ENCODE assay signal across 14 mouse cellular contexts in the genomic region with DNA sequence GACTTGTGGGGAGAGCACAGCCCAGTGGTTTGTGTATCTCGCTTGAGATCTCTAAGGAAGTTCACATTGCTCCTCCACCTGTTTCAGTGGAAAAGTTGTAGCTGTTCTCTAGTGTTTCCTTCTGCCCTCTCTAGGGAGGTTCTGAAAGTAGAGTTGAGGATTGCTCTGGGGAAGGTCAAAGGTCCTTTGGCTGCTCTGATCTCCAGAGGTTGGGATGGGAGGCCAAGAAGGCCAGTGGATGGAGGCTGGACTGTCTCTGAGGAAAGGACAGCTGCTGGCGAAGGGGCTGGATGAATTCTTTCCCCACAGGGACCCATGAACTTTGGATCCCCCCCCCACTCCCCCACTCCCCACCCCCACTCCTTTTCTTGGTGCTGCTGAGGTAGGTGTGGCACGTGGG. TPM values are rescaled to one million over a fixed set of nuclear protein-coding genes. Genes with fewer than 3 reads are reported as not detected.
DNase-seq lines count a peak whose midpoint lies in the region; ATAC-seq and TF ChIP-seq lines count a peak whose summit lies in the region.
"Had no signal": no experiment of that assay in that cellular context is flagged by ENCODE, and none has a peak within 500 bp of the region (broad histone marks: within the 10 kb centered on the region; RNA-seq: fewer than 3 reads in every experiment).

No protein-coding gene starts in this region.

- H3K4me1 ChIP-seq in heart, adult 2 months (ENCODE audit: control insufficient read depth, insufficient read depth, low read length) = peaks cover 27% of the 10 kb centered on the region
- H3K4me1 ChIP-seq in intestine, embryonic 15.5 days (replicated peaks) = peaks cover 68% of the 10 kb centered on the region
- H3K4me1 ChIP-seq in hindbrain, embryonic 10.5 days (replicated peaks) = peaks cover 16% of the 10 kb centered on the region

- ATAC-seq in intestine, embryonic 15.5 days = no peak
- ATAC-seq: inflammation-experienced regulatory T-cells, adult 6 months; liver, embryonic 12.5 days had no signal

- DNase-seq in heart, adult 2 months = peak in 1 of 2 experiments; percentile 44
- no peak for DNase-seq in heart, adult 8-10 months (ENCODE audit: low spot score)
- DNase-seq in kidney, postnatal 36 days = peak; percentile 65 to 78
- no peak for DNase-seq in hindbrain, embryonic 10.5 days (ENCODE audit: low spot score)
- no peak for DNase-seq in urinary bladder, adult 18-20 months (ENCODE audit: low spot score in 2 of 2)
- DNase-seq: B cell, adult 2 months; cerebellum, adult 11 months; thymus, postnatal 25 days had no signal

- no peak for TF ChIP-seq EP300 in heart, adult 2 months (IDR thresholded peaks at IDR 0.05; ENCODE audit: insufficient read depth, low read depth, low read length)

- H3K9me3 ChIP-seq in intestine, embryonic 15.5 days = no peaks in the 10 kb centered on the region
- H3K9me3 ChIP-seq in hindbrain, embryonic 10.5 days = no peaks in the 10 kb centered on the region
- H3K9me3 ChIP-seq: forebrain, embryonic 12.5 days; liver, embryonic 12.5 days; neural tube, embryonic 13.5 days had no signal

- TF ChIP-seq CTCF in heart, adult 2 months (IDR thresholded peaks at IDR 0.05) = no peak
- TF ChIP-seq CTCF in C2C12 (IDR thresholded peaks at IDR 0.05; ENCODE audit: control insufficient read depth, insufficient read depth, insufficient read length) = no peak

- no peak overlapping the region for H3ac ChIP-seq in C2C12 (ENCODE audit: control insufficient read depth, insufficient read length, low read depth)

- H3K79me2 ChIP-seq in heart, adult 2 months (replicated peaks; ENCODE audit: control insufficient read depth, insufficient read depth, low read length) = peaks cover 2% of the 10 kb centered on the region; the same call in 1 of the 2 replicates
- peaks cover 92% of the 10 kb centered on the region for H3K79me2 ChIP-seq in C2C12 (ENCODE audit: control insufficient read depth, insufficient read depth)

- H3K4me3 ChIP-seq in heart, adult 2 months = no peak overlapping the region
- H3K4me3 ChIP-seq in C2C12 (ENCODE audit: insufficient read depth, poor library complexity, severe bottlenecking) = no peak overlapping the region
- no peak overlapping the region for H3K4me3 ChIP-seq in intestine, embryonic 15.5 days (replicated peaks)
- no peak overlapping the region for H3K4me3 ChIP-seq in hindbrain, embryonic 10.5 days
- H3K4me3 ChIP-seq: forebrain, embryonic 12.5 days; liver, embryonic 12.5 days; neural tube, embryonic 13.5 days had no signal

- H3K4me2 ChIP-seq in intestine, embryonic 15.5 days (replicated peaks) = 0 out of 2 replicates have a peak overlapping the region, but pooled peaks have one; percentile 9
- H3K4me2 ChIP-seq: forebrain, embryonic 12.5 days; liver, embryonic 12.5 days; neural tube, embryonic 13.5 days had no signal

- intact Hi-C loops in heart, adult 2 months (cut with DNase I) = no loop called here

- no peak overlapping the region for H3K9ac ChIP-seq in heart, adult 2 months (ENCODE audit: low read depth, low read length)
- no peak overlapping the region for H3K9ac ChIP-seq in intestine, embryonic 15.5 days
- H3K9ac ChIP-seq: forebrain, embryonic 12.5 days; liver, embryonic 12.5 days; neural tube, embryonic 13.5 days had no signal

- peaks cover 4% of the 10 kb centered on the region for H3K36me3 ChIP-seq in heart, adult 2 months (ENCODE audit: control insufficient read depth, insufficient read depth, low read length)
- H3K36me3 ChIP-seq in C2C12 (ENCODE audit: control insufficient read depth, insufficient read depth) = peaks cover under 1% of the 10 kb centered on the region
- H3K36me3 ChIP-seq in intestine, embryonic 15.5 days = no peaks in the 10 kb centered on the region
- no peaks in the 10 kb centered on the region for H3K36me3 ChIP-seq in hindbrain, embryonic 10.5 days
- H3K36me3 ChIP-seq: forebrain, embryonic 12.5 days; liver, embryonic 12.5 days; neural tube, embryonic 13.5 days had no signal

- H3K79me3 ChIP-seq in C2C12 (ENCODE audit: low read depth) = peaks cover 48% of the 10 kb centered on the region

- H3K27me3 ChIP-seq in heart, adult 2 months (ENCODE audit: control insufficient read depth, insufficient read depth, low read length) = no peaks in the 10 kb centered on the region
- no peaks in the 10 kb centered on the region for H3K27me3 ChIP-seq in C2C12 (ENCODE audit: control insufficient read depth, insufficient read depth, insufficient read length)
- H3K27me3 ChIP-seq in intestine, embryonic 15.5 days (replicated peaks) = no peaks in the 10 kb centered on the region
- H3K27me3 ChIP-seq in hindbrain, embryonic 10.5 days (ENCODE audit: insufficient read depth, poor library complexity, severe bottlenecking) = peaks cover 4% of the 10 kb centered on the region; the same call in 1 of the 2 replicates
- H3K27me3 ChIP-seq: forebrain, embryonic 12.5 days; neural tube, embryonic 13.5 days had no signal

- TF ChIP-seq POLR2A in heart, adult 2 months (IDR thresholded peaks at IDR 0.05; ENCODE audit: insufficient read depth, low read depth, low read length) = no peak

- H3K27ac ChIP-seq in heart, adult 2 months = peak overlapping the region; percentile 48
- H3K27ac ChIP-seq in intestine, embryonic 15.5 days = 0 out of 2 replicates have a peak overlapping the region, but pooled peaks have one; percentile 44
- no peak overlapping the region for H3K27ac ChIP-seq in hindbrain, embryonic 10.5 days
- H3K27ac ChIP-seq: forebrain, embryonic 12.5 days; liver, embryonic 12.5 days; neural tube, embryonic 13.5 days had no signal

- whole genome bisulfite sequencing in heart, adult 2 months = 38% methylated on average over 3 of the region's 3 CpGs
- 75% methylated on average over 3 of the region's 3 CpGs for WGBS in intestine, embryonic 15.5 days
- WGBS in hindbrain, embryonic 10.5 days = 82% methylated on average over 3 of the region's 3 CpGs

TF ChIP-seq in C2C12, 6 proteins besides CTCF, POLR2A, EP300 and RAD21:
- TF ChIP-seq MYOG (IDR thresholded peaks at IDR 0.05; ENCODE audit: control insufficient read depth, extremely low read depth, insufficient read length) (no peak), MYOD1 (IDR thresholded peaks at IDR 0.05; ENCODE audit: control insufficient read depth, insufficient read length, low read depth) (peak; percentile 28)

RNA-seq across cellular contexts. Expression of gene Plekhg3, which starts 23.7 kb away (rescaled TPM):
- total RNA-seq in heart, adult 2 months (2021) = 10 to 100 TPM; 11.6 to 13.6 TPM
- 12.9 and 16.8 TPM in 2 replicates for polyA plus RNA-seq in heart, adult 2 months (2012; rRNA removed)
- 10 to 100 TPM; 11.4 to 14.3 (median 13.2) TPM for total RNA-seq in heart, adult 8-10 months (2022)
- 9.3 TPM for polyA plus RNA-seq in C2C12 (2012; fragmentation: generic; extraction: Trizol)
- 9.5 and 11.2 TPM in 2 replicates for polyA plus RNA-seq in intestine, embryonic 15.5 days (2015; fragmentation: Nextera tagmentation; extraction: Ambion mirVana)
- polyA plus RNA-seq in hindbrain, embryonic 10.5 days (2016; fragmentation: Nextera tagmentation; extraction: Ambion mirVana) = 2.1 and 2.7 TPM in 2 replicates

Comparison
In these comparisons a context has a peak if more than half of its experiments do, and no peak if none do; other contexts are left out.
1. DNase-seq: peak in kidney, postnatal 36 days (2 of 2); none in heart, adult 8-10 months (single experiment), hindbrain, embryonic 10.5 days (single experiment) and urinary bladder, adult 18-20 months (0 of 2).